Mouse (Mus musculus) kidney, postnatal 0 days (tissue): ENCODE data around the gene C87436. TPM values are rescaled to one million over a fixed set of nuclear protein-coding genes. Genes with fewer than 3 reads are reported as not detected.
A peak's percentile ranks its signal among the peaks of the same experiment; 100 is the strongest.

Experiments used
- ATAC-seq: fragments of 200-750 bp; cut with Nextera tagmentation; replicated peaks from 2 replicates; pipeline ENCODE4 v1.8.0; 2017; ENCODE audit warnings: low read depth, moderate number of reproducible peaks, moderate TSS enrichment, moderate library complexity; ENCODE audit not compliant: low FRiP score
- DNase-seq: peaks from one replicate; pipeline ENCODE4 v3.0.0-alpha.2; 2016; ENCODE audit warnings: low spot score
- H3K27ac ChIP-seq: fragments of 300-500 bp; sonication (generic); 2 replicates; pipeline ENCODE4 v1.5.1; 2014; ENCODE audit warnings: mild to moderate bottlenecking
- H3K27me3 ChIP-seq: fragments of 300-500 bp; sonication (generic); 2 replicates; pipeline ENCODE4 v1.6.1; 2014; ENCODE audit warnings: low read length, mixed read lengths; ENCODE audit not compliant: insufficient read depth
- H3K36me3 ChIP-seq: fragments of 300-500 bp; sonication (generic); 2 replicates; pipeline ENCODE4 v1.6.1; 2014; ENCODE audit warnings: low read length, mixed read lengths; ENCODE audit not compliant: insufficient read depth
- H3K4me1 ChIP-seq: fragments of 300-500 bp; sonication (generic); replicated peaks from 2 replicates; pipeline ENCODE4 v1.6.1; 2014; ENCODE audit warnings: antibody characterized with exemption, low read length, mixed read lengths; ENCODE audit not compliant: insufficient read depth
- H3K4me2 ChIP-seq: fragments of 300-500 bp; sonication (generic); 2 replicates; pipeline ENCODE4 v1.6.1; 2014; ENCODE audit warnings: mild to moderate bottlenecking, low read length, moderate library complexity, mixed read lengths
- H3K4me3 ChIP-seq: fragments of 300-500 bp; sonication (generic); replicated peaks from 2 replicates; pipeline ENCODE4 v1.5.1; 2014; ENCODE audit warnings: low read depth, low read length
- H3K9ac ChIP-seq: fragments of 300-500 bp; sonication (generic); 2 replicates; pipeline ENCODE4 v1.6.1; 2014; ENCODE audit warnings: low read depth, low read length
- H3K9me3 ChIP-seq: fragments of 300-500 bp; sonication (generic); replicated peaks from 2 replicates; pipeline ENCODE4 v1.6.1; 2016; ENCODE audit warnings: low read length, inconsistent platforms, mixed read lengths
- CTCF ChIP-seq: IDR thresholded peaks from 2 replicates; pipeline ENCODE4 v1.5.1; 2016; ENCODE audit warnings: antibody characterized with exemption, low read depth, mild to moderate bottlenecking, moderate library complexity
- WGBS: fragments of 180-500 bp; shearing (Covaris S2); extraction: QIAGEN DNeasy Blood & Tissue Kit; methylation state at CpG from one replicate; pipeline ENCODE4 v1.1.7; 2014; 5-methylcytosine and 5-hydroxymethylcytosine counted together
- polyA plus RNA-seq: library from polyadenylated mRNA; unstranded; fragments of >200 nt; fragmentation: Nextera tagmentation; extraction: Ambion mirVana; gene quantifications from 2 replicates; pipeline ENCODE4 v1.2.1, GENCODE M21; 2015

The C87436 gene
- polyA plus RNA-seq, 1 experiment from 2014 or later: 23.1 TPM

DNA sequence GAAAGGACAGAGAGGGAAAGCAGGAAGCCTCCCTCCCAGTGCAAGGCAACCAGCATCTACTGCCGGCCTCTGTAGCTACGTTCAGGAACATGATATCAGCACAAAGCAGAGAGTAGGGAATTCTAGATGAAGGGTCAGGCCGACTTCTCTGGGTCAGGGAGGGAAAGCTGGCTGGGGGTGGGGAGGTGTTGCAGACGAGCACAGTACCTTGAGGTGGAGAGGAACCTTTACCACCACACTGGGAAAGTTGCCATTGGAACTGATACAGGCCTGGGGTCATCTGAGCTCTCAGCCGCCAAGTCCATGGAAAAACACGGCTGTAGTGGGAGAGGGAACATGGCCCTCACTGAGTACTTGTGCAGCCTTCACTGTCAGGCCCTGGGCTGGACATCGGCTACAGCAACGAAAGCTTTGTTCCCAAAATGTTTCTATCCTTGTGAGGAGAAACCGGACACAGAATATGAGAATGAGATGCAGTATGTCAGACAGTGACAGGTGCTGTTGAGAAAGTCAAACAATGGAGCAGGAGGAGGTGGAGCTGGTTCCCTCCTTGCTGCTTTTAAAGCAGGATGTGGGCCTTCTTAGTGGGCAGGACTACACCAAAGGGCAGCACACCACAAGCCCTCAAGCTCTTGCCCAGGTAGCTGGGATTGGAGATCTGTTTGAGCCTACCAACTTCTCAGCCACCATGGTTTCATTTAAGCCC is 37.4 kb downstream of the C87436 start:
- no peak overlapping the region for H3K9ac ChIP-seq
- ATAC-seq: no peak
- peak; percentile 78 for DNase-seq
- H3K27ac ChIP-seq: peak overlapping the region; percentile 68
- H3K4me1 ChIP-seq: peaks cover 31% of the 10 kb centered on the region
- no peaks in the 10 kb centered on the region for H3K36me3 ChIP-seq
- H3K4me3 ChIP-seq: no peak overlapping the region
- 29% methylated on average over 9 of the region's 9 CpGs for WGBS
- no peak overlapping the region for H3K4me2 ChIP-seq
- TF ChIP-seq CTCF: no peak
- H3K27me3 ChIP-seq: no peaks in the 10 kb centered on the region
- no peaks in the 10 kb centered on the region for H3K9me3 ChIP-seq

- TF ChIP-seq CTCF: no peak
- peaks cover 37% of the 10 kb centered on the region for H3K4me1 ChIP-seq
- H3K36me3 ChIP-seq: no peaks in the 10 kb centered on the region
- no peak for DNase-seq
- ATAC-seq: no peak
- no peak overlapping the region for H3K4me2 ChIP-seq
- no peaks in the 10 kb centered on the region for H3K9me3 ChIP-seq
- no peak overlapping the region for H3K4me3 ChIP-seq
- H3K27ac ChIP-seq: 0 out of 2 replicates have a peak overlapping the region, but pooled peaks have one; percentile 2
- WGBS: 65% methylated on average over 5 of the region's 5 CpGs
- no peaks in the 10 kb centered on the region for H3K27me3 ChIP-seq
- no peak overlapping the region for H3K9ac ChIP-seq
Measured at GRCm38 (mm10) chr6:86476931-86477330, 38.8 kb downstream of the C87436 start.

GRCm38 (mm10) chr6:86479311-86479710 is 41.1 kb downstream of the C87436 start:
- H3K27me3 ChIP-seq: no peaks in the 10 kb centered on the region
- DNase-seq (peak; percentile 63), ATAC-seq (peak; percentile 16; the same call in 1 of the 2 replicates)
- WGBS: 55% methylated on average over 3 of the region's 3 CpGs
- H3K9ac ChIP-seq: no peak overlapping the region
- peaks cover 29% of the 10 kb centered on the region for H3K4me1 ChIP-seq
- no peak overlapping the region for H3K4me3 ChIP-seq
- H3K9me3 ChIP-seq: no peaks in the 10 kb centered on the region
- TF ChIP-seq CTCF: no peak
- no peak overlapping the region for H3K4me2 ChIP-seq
- H3K27ac ChIP-seq: peak overlapping the region; percentile 92
- no peaks in the 10 kb centered on the region for H3K36me3 ChIP-seq

GRCm38 (mm10) chr6:86479816-86480188 is 41.6 kb downstream of the C87436 start:
- Histone ChIP-seq H3K9ac (no peak overlapping the region; the same call in 1 of the 2 replicates), H3K9me3 (no peaks in the 10 kb centered on the region), H3K36me3 (no peaks in the 10 kb centered on the region), H3K27me3 (no peaks in the 10 kb centered on the region), H3K4me3 (0 out of 2 replicates have a peak overlapping the region, but pooled peaks have one; percentile 25), H3K4me2 (peak overlapping the region; percentile 56; the same call in 1 of the 2 replicates), H3K27ac (peak overlapping the region; percentile 92), H3K4me1 (peaks cover 29% of the 10 kb centered on the region)
- TF ChIP-seq CTCF: no peak
- no peak for ATAC-seq
- peak; percentile 58 for DNase-seq

DNA sequence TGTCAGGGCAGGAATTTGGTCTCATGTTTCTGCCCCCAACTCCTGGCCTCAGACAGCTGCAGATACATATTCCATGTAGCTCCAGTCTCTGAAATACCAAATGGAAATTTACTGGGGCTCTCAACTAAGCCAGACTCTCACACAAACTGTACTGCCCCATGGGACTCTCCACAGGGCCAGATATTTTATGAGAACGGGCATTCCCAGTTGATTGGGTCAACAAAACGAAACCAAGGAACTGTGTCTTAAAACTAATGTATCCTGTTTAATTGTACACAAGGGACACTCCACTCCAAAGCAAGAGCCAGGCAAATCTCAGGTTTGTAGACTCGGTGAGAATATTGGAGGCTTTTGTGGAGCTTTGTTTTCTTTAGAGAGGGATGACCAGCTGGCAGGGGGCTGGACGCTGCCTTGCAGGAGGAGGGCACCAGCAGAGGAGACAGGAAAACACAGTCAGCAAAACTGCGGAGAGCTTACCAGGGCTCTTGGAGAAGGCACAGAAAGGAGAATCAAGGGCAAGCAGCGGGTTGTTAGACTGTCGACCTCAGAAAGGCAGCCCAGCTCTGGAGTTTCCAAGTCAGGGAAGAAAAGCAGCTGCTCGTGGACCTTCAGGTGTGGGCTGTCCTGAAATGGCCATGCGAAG is 42.1 kb downstream of the C87436 start:
- Histone ChIP-seq H3K4me2 (peak overlapping the region; percentile 56), H3K4me3 (peak overlapping the region; percentile 25), H3K36me3 (no peaks in the 10 kb centered on the region), H3K4me1 (peaks cover 29% of the 10 kb centered on the region), H3K27me3 (no peaks in the 10 kb centered on the region), H3K9me3 (no peaks in the 10 kb centered on the region), H3K27ac (peak overlapping the region; percentile 92), H3K9ac (peak overlapping the region; percentile 60)
- ATAC-seq (peak; percentile 36; the same call in 1 of the 2 replicates), DNase-seq (peak; percentile 91)
- 7% methylated on average over 9 of the region's 9 CpGs for WGBS
- no peak for TF ChIP-seq CTCF

GRCm38 (mm10) chr6:86481871-86482270 is 43.7 kb downstream of the C87436 start:
- H3K4me2 ChIP-seq: no peak overlapping the region
- no peaks in the 10 kb centered on the region for H3K9me3 ChIP-seq
- no peak overlapping the region for H3K27ac ChIP-seq
- H3K9ac ChIP-seq: no peak overlapping the region
- no peak overlapping the region for H3K4me3 ChIP-seq
- H3K4me1 ChIP-seq: peaks cover 24% of the 10 kb centered on the region
- ATAC-seq (no peak), DNase-seq (no peak)
- 94% methylated on average over 5 of the region's 5 CpGs for WGBS
- TF ChIP-seq CTCF: no peak
- no peaks in the 10 kb centered on the region for H3K36me3 ChIP-seq
- H3K27me3 ChIP-seq: no peaks in the 10 kb centered on the region
